Mouse (Mus musculus) heart, embryonic 14.5 days (tissue): ENCODE measurements around the gene Gnb3. TPM values are rescaled to one million over a fixed set of nuclear protein-coding genes. Genes with fewer than 3 reads are reported as not detected.

Experiments
- ATAC-seq: fragments of 200-750 bp; cut with Nextera tagmentation; 2 replicates; pipeline ENCODE4 v1.8.0; 2017; ENCODE audit warnings: low read depth, moderate TSS enrichment; ENCODE audit not compliant: insufficient number of reproducible peaks, insufficient read depth, low FRiP score
- H3K27ac ChIP-seq, 2 experiments: fragments of 200-500 bp in 1 of 2; fragments of 300-500 bp in 1 of 2; sonication (generic) in 1 of 2; replicated peaks in 1 of 2; 2 replicates each; pipeline ENCODE4 v1.5.1; 2012 to 2014; ENCODE audit warnings: low read depth in 2 of 2, low read length in 2 of 2, control low read depth in 1 of 2, mild to moderate bottlenecking in 1 of 2, mixed read lengths in 1 of 2; ENCODE audit not compliant: control insufficient read depth in 1 of 2, insufficient read depth in 1 of 2
- H3K27me3 ChIP-seq: fragments of 300-500 bp; sonication (generic); 2 replicates; pipeline ENCODE4 v1.6.1; 2014; ENCODE audit warnings: mild to moderate bottlenecking, low read length, control low read depth; ENCODE audit not compliant: control insufficient read depth, insufficient read depth
- H3K36me3 ChIP-seq: fragments of 300-500 bp; sonication (generic); 2 replicates; pipeline ENCODE4 v1.6.1; 2014; ENCODE audit warnings: mild to moderate bottlenecking, control low read depth, low read length, mixed read lengths; ENCODE audit not compliant: control insufficient read depth, insufficient read depth
- H3K4me1 ChIP-seq, 2 experiments: fragments of 200-500 bp in 1 of 2; fragments of 300-500 bp in 1 of 2; sonication (generic) in 1 of 2; 2 replicates each; pipeline ENCODE4 v1.6.1; 2012 to 2014; ENCODE audit warnings: low read length in 2 of 2, control low read depth in 1 of 2, mixed read lengths in 1 of 2; ENCODE audit not compliant: control insufficient read depth in 2 of 2, insufficient read depth in 2 of 2
- H3K4me2 ChIP-seq: fragments of 300-500 bp; sonication (generic); 2 replicates; pipeline ENCODE4 v1.6.1; 2014; ENCODE audit warnings: mild to moderate bottlenecking, low read length
- H3K4me3 ChIP-seq, 2 experiments: fragments of 200-500 bp in 1 of 2; fragments of 300-500 bp in 1 of 2; sonication (generic) in 1 of 2; 2 replicates each; pipeline ENCODE4 v1.5.1; 2012 to 2014; ENCODE audit warnings: low read length in 2 of 2, mild to moderate bottlenecking in 2 of 2, control low read depth in 1 of 2, low read depth in 1 of 2, moderate library complexity in 1 of 2; ENCODE audit not compliant: control insufficient read depth in 1 of 2, insufficient read depth in 1 of 2
- H3K9ac ChIP-seq: fragments of 300-500 bp; sonication (generic); 2 replicates; pipeline ENCODE4 v1.6.1; 2014; ENCODE audit warnings: mild to moderate bottlenecking, low read length
- H3K9me3 ChIP-seq: fragments of 300-500 bp; sonication (generic); 2 replicates; pipeline ENCODE4 v1.6.1; 2016; ENCODE audit warnings: low read length, control low read depth; ENCODE audit not compliant: control insufficient read depth
- WGBS: fragments of 180-500 bp; shearing (Covaris S2); extraction: QIAGEN DNeasy Blood & Tissue Kit; methylation state at CpG from one replicate; pipeline ENCODE4 v1.1.7; 2014; 5-methylcytosine and 5-hydroxymethylcytosine counted together
- polyA plus RNA-seq: library from polyadenylated mRNA; unstranded; fragments of >200 nt; fragmentation: Nextera tagmentation; extraction: Ambion mirVana; gene quantifications from 2 replicates; pipeline ENCODE4 v1.2.1, GENCODE M21; 2014

Gene Gnb3
- polyA plus RNA-seq, 1 experiment from 2014 or later: 6.7 TPM

DNA sequence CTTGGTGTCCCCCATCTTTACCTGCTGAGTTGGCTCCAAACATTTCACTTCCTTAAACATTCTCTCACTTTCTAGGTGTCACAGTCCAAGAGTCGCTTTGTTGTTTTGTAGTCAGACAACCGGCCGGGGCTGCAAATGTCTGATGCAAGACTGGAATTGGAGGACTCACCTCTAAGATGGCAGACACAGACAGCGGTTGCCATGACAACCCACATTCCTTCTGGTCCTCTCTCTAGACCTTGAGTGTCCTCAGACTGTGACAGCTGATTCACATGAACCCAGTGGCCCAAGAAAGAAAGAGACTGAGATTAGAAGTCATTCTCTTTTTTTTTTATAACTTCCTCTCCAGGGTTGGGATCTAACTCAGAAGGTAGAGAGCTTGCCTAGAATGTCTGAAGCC lies 50.6 kb downstream of the Gnb3 start:
- H3K9ac ChIP-seq: no peak overlapping the region
- H3K36me3 ChIP-seq: no peaks in the 10 kb centered on the region
- H3K9me3 ChIP-seq: no peaks in the 10 kb centered on the region
- 77% methylated on average over 4 of the region's 4 CpGs for WGBS
- no peaks in the 10 kb centered on the region for H3K4me1 ChIP-seq
- no peaks in the 10 kb centered on the region for H3K27me3 ChIP-seq
- H3K27ac ChIP-seq: no peak overlapping the region
- ATAC-seq: no peak
- no peak overlapping the region for H3K4me3 ChIP-seq
- H3K4me2 ChIP-seq: no peak overlapping the region

DNA sequence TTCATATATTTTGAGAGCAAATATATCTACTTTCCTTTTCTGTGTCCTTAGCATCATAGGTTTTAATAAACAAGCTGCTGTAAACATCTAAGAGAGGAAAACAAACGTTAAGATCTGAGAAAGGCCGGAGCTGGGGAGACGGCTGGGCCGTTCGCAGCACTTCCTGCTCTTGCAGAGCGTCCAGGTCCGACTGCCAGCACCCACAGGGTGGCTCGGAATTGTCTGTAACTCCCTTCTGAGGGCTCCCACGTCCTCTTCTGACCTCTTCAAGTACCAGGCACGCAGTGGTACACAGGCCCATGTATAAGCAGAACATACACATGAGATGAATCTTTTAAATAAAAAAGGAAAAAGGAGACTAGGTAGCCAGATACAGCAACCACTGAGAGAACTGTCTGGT lies 52.4 kb downstream of the Gnb3 start:
- WGBS: 63% methylated on average over 10 of the region's 10 CpGs
- Histone ChIP-seq H3K9me3 (no peaks in the 10 kb centered on the region), H3K9ac (no peak overlapping the region), H3K27me3 (no peaks in the 10 kb centered on the region), H3K4me1 (peaks cover 0 to under 1% of the 10 kb centered on the region in 2 experiments; a peak in 1 of 4 replicates), H3K4me3 (no peak overlapping the region), H3K4me2 (no peak overlapping the region), H3K36me3 (no peaks in the 10 kb centered on the region), H3K27ac (no peak overlapping the region)
- no peak for ATAC-seq

DNA sequence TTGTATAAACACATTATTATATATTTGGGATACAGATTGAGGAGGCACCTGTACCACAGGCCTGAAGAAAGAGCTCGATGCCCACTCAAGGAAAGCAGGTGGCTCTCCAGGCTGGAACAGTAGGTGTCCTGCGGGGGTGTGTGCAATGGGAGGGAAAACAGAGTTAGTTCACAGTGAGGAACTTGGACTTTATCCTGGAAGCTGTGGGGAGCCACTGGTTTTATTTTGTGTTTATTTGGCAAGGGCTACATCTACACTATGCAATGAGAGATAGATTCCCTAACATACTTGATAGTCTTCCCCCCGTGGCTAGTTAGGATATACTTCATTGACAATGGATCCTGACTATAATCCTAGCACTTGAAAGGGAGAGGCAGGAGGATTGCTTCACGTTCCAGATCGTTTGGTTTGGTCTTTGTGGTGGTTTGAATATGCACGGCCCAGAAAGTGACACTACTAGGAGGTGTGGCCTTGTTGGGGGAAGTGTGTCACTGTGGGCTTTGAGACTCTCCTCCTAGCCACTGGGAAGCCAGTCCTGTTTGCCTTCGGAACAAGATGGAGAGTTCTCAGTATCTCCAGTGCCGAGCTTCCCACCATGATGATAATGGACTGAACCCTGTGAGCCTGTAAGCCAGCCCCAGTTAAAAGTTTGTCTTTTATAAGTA lies 53.2 kb downstream of the Gnb3 start:
- Histone ChIP-seq H3K9ac (no peak overlapping the region), H3K27me3 (no peaks in the 10 kb centered on the region), H3K4me1 (peaks cover 2 to 4% of the 10 kb centered on the region in 2 experiments; a peak in 1 of 4 replicates), H3K36me3 (no peaks in the 10 kb centered on the region), H3K4me3 (no peak overlapping the region), H3K9me3 (no peaks in the 10 kb centered on the region), H3K27ac (no peak overlapping the region), H3K4me2 (no peak overlapping the region)
- ATAC-seq: no peak
- WGBS: 54% methylated on average over 8 of the region's 8 CpGs

Other genes with a start within 250 kb of the Gnb3 start
- not detected in 2 replicates for gene C1s2, start 204.2 kb downstream of the Gnb3 start, polyA plus RNA-seq
- 45.0 and 47.7 TPM in 2 replicates for gene Lpcat3, start 177.2 kb downstream of the Gnb3 start, polyA plus RNA-seq
- 114 and 117 TPM in 2 replicates for gene Emg1, start 128.1 kb downstream of the Gnb3 start, polyA plus RNA-seq
- 295 and 326 TPM in 2 replicates for gene Phb2, start 127.9 kb downstream of the Gnb3 start, polyA plus RNA-seq
- gene Ptpn6, start 101.6 kb downstream of the Gnb3 start, polyA plus RNA-seq: 4.9 and 8.6 TPM in 2 replicates
- gene Grcc10, start 98.9 kb downstream of the Gnb3 start, polyA plus RNA-seq: 449 and 503 TPM in 2 replicates
- gene Gm45234, start 84.3 kb downstream of the Gnb3 start, polyA plus RNA-seq: not detected in 2 replicates
- 6.2 and 9.3 TPM in 2 replicates for gene Atn1, start 83.8 kb downstream of the Gnb3 start, polyA plus RNA-seq
- gene Eno2, start 70.6 kb downstream of the Gnb3 start, polyA plus RNA-seq: 4.2 TPM in 2 replicates
- not detected in 2 replicates for gene Lrrc23, start 60.5 kb downstream of the Gnb3 start, polyA plus RNA-seq
- gene Spsb2, start 31.6 kb downstream of the Gnb3 start, polyA plus RNA-seq: 4.0 and 5.7 TPM in 2 replicates
- 1,486 and 1,545 TPM in 2 replicates for gene Tpi1, start 26.0 kb downstream of the Gnb3 start, polyA plus RNA-seq
- gene Usp5, start 10.8 kb downstream of the Gnb3 start, polyA plus RNA-seq: 78.9 and 85.9 TPM in 2 replicates
- 126 and 139 TPM in 2 replicates for gene Cdca3, start 10.7 kb downstream of the Gnb3 start, polyA plus RNA-seq
- 18.7 and 20.5 TPM in 2 replicates for gene P3h3, start 17.5 kb upstream of the Gnb3 start, polyA plus RNA-seq
- gene Gpr162, start 23.7 kb upstream of the Gnb3 start, polyA plus RNA-seq: 0.71 and 0.86 TPM in 2 replicates
- 0.16 TPM in 1 of 2 replicates, not detected in the other for gene Cd4, start 47.9 kb upstream of the Gnb3 start, polyA plus RNA-seq
- 1.00 and 1.1 TPM in 2 replicates for gene Lag3, start 71.4 kb upstream of the Gnb3 start, polyA plus RNA-seq
- gene Ptms, start 79.8 kb upstream of the Gnb3 start, polyA plus RNA-seq: 238 and 251 TPM in 2 replicates
- 364 and 365 TPM in 2 replicates for gene Mlf2, start 91.1 kb upstream of the Gnb3 start, polyA plus RNA-seq
- gene Cops7a, start 125.3 kb upstream of the Gnb3 start, polyA plus RNA-seq: 128 and 135 TPM in 2 replicates
- gene Pianp, start 156.4 kb upstream of the Gnb3 start, polyA plus RNA-seq: 0.28 and 0.55 TPM in 2 replicates
- gene Zfp384, start 168.9 kb upstream of the Gnb3 start, polyA plus RNA-seq: 6.6 and 7.2 TPM in 2 replicates
- 67.1 and 76.1 TPM in 2 replicates for gene Ing4, start 199.5 kb upstream of the Gnb3 start, polyA plus RNA-seq
- 5.4 and 6.5 TPM in 2 replicates for gene Acrbp, start 209.4 kb upstream of the Gnb3 start, polyA plus RNA-seq
- 0.36 TPM in 1 of 2 replicates, not detected in the other for gene Lpar5, start 227.6 kb upstream of the Gnb3 start, polyA plus RNA-seq